Mouse (Mus musculus) kidney, adult 8-10 months (tissue): Measurements from ENCODE around the gene Cadm2.

ENCODE experiments used
- DNase-seq, 2 experiments: peaks; one replicate each; pipeline ENCODE4 v3.0.0; 2022

Gene Cadm2

GRCm38 (mm10) chr16:66677241-66677640 is 943.5 kb downstream of the Cadm2 start:
- no peak for DNase-seq

GRCm38 (mm10) chr16:66651013-66651362 is 969.7 kb downstream of the Cadm2 start:
- DNase-seq, result no peak

GRCm38 (mm10) chr16:66650348-66651012 is 970.2 kb downstream of the Cadm2 start:
- DNase-seq, result no peak

- DNase-seq, result no peak
These were observed 972.9 kb downstream of the Cadm2 start for GRCm38 (mm10) chr16:66647798-66648197.

- no peak for DNase-seq
These were observed 977.1 kb downstream of the Cadm2 start for GRCm38 (mm10) chr16:66643606-66644005.

- no peak for DNase-seq
These were observed 993.2 kb downstream of the Cadm2 start for GRCm38 (mm10) chr16:66627527-66627926.

DNA sequence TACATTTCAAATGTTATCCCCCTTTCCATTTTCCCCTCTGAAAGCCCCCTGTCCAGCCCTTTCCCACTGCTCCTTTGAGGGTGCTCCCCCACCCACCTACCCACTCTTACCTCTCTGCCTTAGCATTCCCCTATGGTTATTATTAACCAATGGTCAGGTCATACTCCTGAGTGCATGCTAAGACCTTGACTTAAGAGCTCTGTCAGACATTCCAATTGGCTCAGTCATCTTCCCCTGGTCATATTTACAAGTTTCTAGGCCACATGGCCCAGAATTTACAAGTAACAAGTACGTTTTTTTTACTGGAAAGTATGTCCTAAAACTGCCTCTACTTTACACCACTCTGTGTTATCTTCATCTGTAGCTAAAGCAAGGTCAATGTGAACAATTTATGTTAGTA is 998.3 kb downstream of the Cadm2 start:
- DNase-seq, result no peak

DNA sequence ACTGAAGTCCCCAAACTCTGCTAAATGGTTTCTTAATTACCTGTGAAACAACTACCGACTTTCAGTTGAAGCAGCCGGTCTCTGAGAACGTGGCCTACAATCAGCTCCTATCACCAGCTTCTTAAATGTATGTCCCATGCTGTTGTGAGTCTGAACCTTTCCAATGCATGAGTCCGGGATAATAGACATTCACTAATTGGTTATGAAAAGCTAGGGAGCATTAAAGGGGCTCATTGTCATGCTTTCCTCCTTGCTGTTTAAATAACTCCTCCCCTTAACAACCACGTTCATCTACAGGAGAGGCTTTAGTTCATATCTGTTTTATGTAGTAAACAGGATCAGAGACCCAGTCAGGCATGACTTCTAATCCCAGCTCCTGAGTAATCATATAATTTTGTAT is 1008.1 kb downstream of the Cadm2 start:
- no peak for DNase-seq
